Mouse (Mus musculus): ENCODE data around the gene Dusp13.

The Dusp13 gene

DNA sequence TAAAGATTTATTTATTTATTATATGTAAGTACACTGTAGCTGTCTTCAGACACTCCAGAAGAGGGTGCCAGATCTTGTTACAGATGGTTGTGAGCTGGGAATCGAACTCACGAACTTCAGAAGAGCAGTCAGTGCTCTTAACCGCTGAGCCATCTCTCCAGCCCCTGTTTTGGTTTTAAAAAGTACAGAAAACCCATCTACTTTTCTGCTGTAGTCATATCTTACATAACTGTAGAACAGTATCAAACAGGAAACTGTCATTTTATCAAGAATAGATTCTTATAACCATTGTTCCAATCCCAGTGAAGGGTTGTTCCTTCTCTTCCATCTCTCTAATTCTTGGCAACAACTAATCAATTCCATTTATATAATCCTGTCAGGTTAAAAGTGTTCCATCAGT is 12.8 kb upstream of the Dusp13 start:
- H3K27me3 ChIP-seq (ENCODE audit: control insufficient read depth, insufficient read depth, low read length, poor library complexity, severe bottlenecking) = no peaks in the 10 kb centered on the region
- no peak for DNase-seq (ENCODE audit: low read depth, low spot score)
- H3K36me3 ChIP-seq (ENCODE audit: control insufficient read depth, insufficient read depth, low read length, poor library complexity, severe bottlenecking) = no peaks in the 10 kb centered on the region

DNA sequence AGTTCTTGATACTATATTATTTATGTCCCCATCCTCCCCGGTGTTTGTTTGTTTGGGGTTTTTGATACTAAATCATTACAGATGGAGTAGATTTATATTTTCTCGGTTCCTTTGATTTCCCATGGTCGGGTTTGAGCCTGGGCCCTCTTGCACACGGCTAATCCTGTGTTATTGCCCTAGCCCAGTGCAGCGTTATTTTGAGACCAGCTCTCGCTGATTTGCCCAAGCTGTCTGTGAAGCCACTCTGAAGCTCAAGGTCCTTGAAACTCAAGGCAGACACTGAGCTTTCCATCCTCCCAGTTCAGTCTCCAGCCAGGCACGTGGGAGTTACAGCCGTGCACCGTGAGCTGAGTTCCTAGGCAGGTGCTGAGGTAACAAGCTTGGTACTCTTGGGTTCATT is 10.6 kb upstream of the Dusp13 start:
- no peaks in the 10 kb centered on the region for H3K36me3 ChIP-seq (ENCODE audit: control insufficient read depth, insufficient read depth, low read length, poor library complexity, severe bottlenecking)
- DNase-seq (ENCODE audit: low read depth, low spot score) = no peak
- no peaks in the 10 kb centered on the region for H3K27me3 ChIP-seq (ENCODE audit: control insufficient read depth, insufficient read depth, low read length, poor library complexity, severe bottlenecking)

DNA sequence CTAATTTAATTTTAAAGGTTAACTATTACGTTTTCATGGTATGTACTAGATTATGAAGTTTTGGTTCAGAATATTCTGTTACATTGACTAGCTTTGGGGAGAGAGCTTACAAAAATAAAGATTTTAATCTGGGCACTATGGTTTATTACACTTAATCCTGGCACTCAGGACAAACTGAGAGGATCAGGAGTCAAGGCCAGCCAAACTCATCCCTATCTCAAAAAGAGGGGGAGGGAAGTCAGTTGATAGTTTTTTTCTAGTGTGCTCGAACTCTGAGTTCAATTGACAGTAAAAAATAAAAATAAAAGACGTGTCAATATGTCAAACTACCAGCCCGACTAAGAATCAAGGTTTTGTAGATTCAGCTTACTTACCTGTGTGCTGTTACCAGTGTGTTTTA is 2.4 kb upstream of the Dusp13 start:
- no peaks in the 10 kb centered on the region for H3K36me3 ChIP-seq (ENCODE audit: control insufficient read depth, insufficient read depth, low read length, poor library complexity, severe bottlenecking)
- no peaks in the 10 kb centered on the region for H3K27me3 ChIP-seq (ENCODE audit: control insufficient read depth, insufficient read depth, low read length, poor library complexity, severe bottlenecking)
- no peak for DNase-seq (ENCODE audit: low read depth, low spot score)

DNA sequence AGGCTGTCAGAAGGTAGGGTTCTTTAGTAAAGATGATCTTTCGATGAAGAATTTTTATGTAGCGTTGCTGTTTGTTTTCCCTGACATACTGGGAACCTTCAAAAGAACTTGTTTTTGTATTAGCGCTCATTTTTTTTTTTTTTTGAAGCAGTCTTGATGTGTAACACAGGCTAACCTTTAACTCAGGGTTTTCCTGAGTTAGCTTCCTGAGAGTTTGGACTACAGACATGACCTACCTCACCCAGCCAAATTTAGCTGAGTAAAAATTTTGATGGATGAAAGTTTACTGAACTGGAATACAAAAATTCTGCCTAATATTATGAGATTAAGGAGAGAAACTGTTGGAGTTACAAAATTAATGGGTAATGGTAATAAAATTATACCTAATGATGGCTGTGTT is 1.4 kb upstream of the Dusp13 start:
- no peak for DNase-seq (ENCODE audit: low read depth, low spot score)
- Histone ChIP-seq H3K36me3 (ENCODE audit: control insufficient read depth, insufficient read depth, low read length, poor library complexity, severe bottlenecking) (no peaks in the 10 kb centered on the region), H3K27me3 (ENCODE audit: control insufficient read depth, insufficient read depth, low read length, poor library complexity, severe bottlenecking) (no peaks in the 10 kb centered on the region)

GRCm38 (mm10) chr14:21750008-21750880 is 737 bp downstream of the Dusp13 start, which contains the start of gene Samd8:
Samd8 (plus strand) TSS chr14:21750531.
- Histone ChIP-seq H3K36me3 (ENCODE audit: control insufficient read depth, insufficient read depth, low read length, poor library complexity, severe bottlenecking) (no peaks in the 10 kb centered on the region), H3K27me3 (ENCODE audit: control insufficient read depth, insufficient read depth, low read length, poor library complexity, severe bottlenecking) (no peaks in the 10 kb centered on the region)
- DNase-seq (ENCODE audit: low read depth, low spot score) = peak; percentile 91

- DNase-seq (ENCODE audit: low read depth, low spot score) = peak; percentile 48
- no peaks in the 10 kb centered on the region for H3K27me3 ChIP-seq (ENCODE audit: control insufficient read depth, insufficient read depth, low read length, poor library complexity, severe bottlenecking)
- no peaks in the 10 kb centered on the region for H3K36me3 ChIP-seq (ENCODE audit: control insufficient read depth, insufficient read depth, low read length, poor library complexity, severe bottlenecking)
Measured at GRCm38 (mm10) chr14:21748142-21748870, 2.7 kb downstream of the Dusp13 start.

- no peaks in the 10 kb centered on the region for H3K36me3 ChIP-seq (ENCODE audit: control insufficient read depth, insufficient read depth, low read length, poor library complexity, severe bottlenecking)
- DNase-seq (ENCODE audit: low read depth, low spot score) = no peak
Measured at GRCm38 (mm10) chr14:21747436-21748141, 3.4 kb downstream of the Dusp13 start.

GRCm38 (mm10) chr14:21746846-21747245 is 4.1 kb downstream of the Dusp13 start:
- Histone ChIP-seq H3K27me3 (ENCODE audit: control insufficient read depth, insufficient read depth, low read length, poor library complexity, severe bottlenecking) (no peaks in the 10 kb centered on the region), H3K36me3 (ENCODE audit: control insufficient read depth, insufficient read depth, low read length, poor library complexity, severe bottlenecking) (no peaks in the 10 kb centered on the region)
- no peak for DNase-seq (ENCODE audit: low read depth, low spot score)

More at GRCm38 (mm10) chr14:21747436-21748141, 3.4 kb downstream of the Dusp13 start:
- no peaks in the 10 kb centered on the region for H3K27me3 ChIP-seq (ENCODE audit: control insufficient read depth, insufficient read depth, low read length, poor library complexity, severe bottlenecking)

DNA sequence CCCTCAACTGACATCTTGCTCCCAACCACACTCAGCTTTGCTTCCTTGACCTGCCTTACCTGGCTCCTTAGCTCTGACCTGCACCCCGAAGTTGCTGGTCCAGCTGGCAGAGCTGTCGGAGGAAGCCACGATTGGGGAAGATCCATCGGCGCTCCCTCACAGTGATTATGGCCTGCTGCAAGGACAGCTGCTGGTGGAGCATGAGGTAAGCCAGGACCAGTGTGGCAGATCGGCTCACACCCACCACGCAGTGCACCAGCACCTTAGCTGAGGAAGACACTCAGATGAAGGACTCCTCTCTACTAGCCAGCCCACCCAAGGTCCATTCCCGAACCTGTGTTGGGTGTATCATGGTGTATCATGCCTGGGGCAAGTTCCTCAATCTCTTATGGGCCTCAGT is 4.7 kb downstream of the Dusp13 start:
- no peaks in the 10 kb centered on the region for H3K36me3 ChIP-seq (ENCODE audit: control insufficient read depth, insufficient read depth, low read length, poor library complexity, severe bottlenecking)
- H3K27me3 ChIP-seq (ENCODE audit: control insufficient read depth, insufficient read depth, low read length, poor library complexity, severe bottlenecking) = no peaks in the 10 kb centered on the region
- no peak for DNase-seq (ENCODE audit: low read depth, low spot score)

- no peak for DNase-seq (ENCODE audit: low read depth, low spot score)
- Histone ChIP-seq H3K36me3 (ENCODE audit: control insufficient read depth, insufficient read depth, low read length, poor library complexity, severe bottlenecking) (no peaks in the 10 kb centered on the region), H3K27me3 (ENCODE audit: control insufficient read depth, insufficient read depth, low read length, poor library complexity, severe bottlenecking) (no peaks in the 10 kb centered on the region)
Measured at GRCm38 (mm10) chr14:21745149-21745548, 5.8 kb downstream of the Dusp13 start.

- H3K36me3 ChIP-seq (ENCODE audit: control insufficient read depth, insufficient read depth, low read length, poor library complexity, severe bottlenecking) = no peaks in the 10 kb centered on the region
- no peaks in the 10 kb centered on the region for H3K27me3 ChIP-seq (ENCODE audit: control insufficient read depth, insufficient read depth, low read length, poor library complexity, severe bottlenecking)
- no peak for DNase-seq (ENCODE audit: low read depth, low spot score)
Measured at GRCm38 (mm10) chr14:21744169-21744568, 6.8 kb downstream of the Dusp13 start.

DNA sequence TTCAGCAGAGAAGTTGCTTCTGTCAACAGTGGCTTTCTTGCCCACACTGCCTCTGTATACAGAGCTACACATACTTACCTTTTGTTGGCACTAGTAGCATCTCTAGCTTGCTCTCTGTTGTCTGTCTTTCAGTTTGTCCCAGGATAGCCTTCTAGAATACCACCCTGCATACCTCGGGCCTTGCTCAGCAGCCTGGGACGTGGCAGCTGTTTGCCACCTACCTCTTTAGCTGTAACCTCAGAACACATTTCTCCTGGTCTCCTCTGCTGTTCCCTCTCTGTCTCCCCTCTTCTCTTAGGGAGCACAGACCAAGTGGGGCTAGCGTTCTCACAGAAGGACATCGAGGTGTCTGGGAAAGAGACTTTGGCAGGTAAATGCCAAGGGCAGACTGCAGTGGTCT is 8.5 kb downstream of the Dusp13 start:
- no peak for DNase-seq (ENCODE audit: low read depth, low spot score)
- no peaks in the 10 kb centered on the region for H3K36me3 ChIP-seq (ENCODE audit: control insufficient read depth, insufficient read depth, low read length, poor library complexity, severe bottlenecking)
- no peaks in the 10 kb centered on the region for H3K27me3 ChIP-seq (ENCODE audit: control insufficient read depth, insufficient read depth, low read length, poor library complexity, severe bottlenecking)

DNA sequence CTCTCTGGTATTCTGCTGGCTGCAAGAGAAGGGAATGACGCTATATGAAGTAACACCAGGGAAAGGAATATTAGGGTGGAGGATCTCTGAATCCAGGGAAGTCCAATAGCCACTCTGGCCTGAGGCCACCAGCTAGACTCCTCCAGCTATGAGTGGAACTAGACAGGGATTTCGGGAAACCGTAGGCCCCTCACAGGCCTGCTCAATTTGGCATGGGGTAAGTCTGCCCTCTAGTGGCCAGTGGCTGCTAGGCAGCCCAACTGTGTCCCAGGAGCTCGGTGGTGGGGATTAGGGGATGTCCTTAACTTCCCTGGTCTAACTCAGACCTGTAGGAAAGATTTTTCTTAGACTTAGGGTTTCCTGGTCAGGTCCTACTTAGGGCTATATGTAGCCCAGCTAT is 9.2 kb downstream of the Dusp13 start:
- Histone ChIP-seq H3K36me3 (ENCODE audit: control insufficient read depth, insufficient read depth, low read length, poor library complexity, severe bottlenecking) (no peaks in the 10 kb centered on the region), H3K27me3 (ENCODE audit: control insufficient read depth, insufficient read depth, low read length, poor library complexity, severe bottlenecking) (no peaks in the 10 kb centered on the region)
- peak; percentile 78 for DNase-seq (ENCODE audit: low read depth, low spot score)

GRCm38 (mm10) chr14:21741314-21741713 is 9.7 kb downstream of the Dusp13 start:
- no peaks in the 10 kb centered on the region for H3K27me3 ChIP-seq (ENCODE audit: control insufficient read depth, insufficient read depth, low read length, poor library complexity, severe bottlenecking)
- H3K36me3 ChIP-seq (ENCODE audit: control insufficient read depth, insufficient read depth, low read length, poor library complexity, severe bottlenecking) = no peaks in the 10 kb centered on the region
- no peak for DNase-seq (ENCODE audit: low read depth, low spot score)

GRCm38 (mm10) chr14:21740345-21740744 is 10.6 kb downstream of the Dusp13 start:
- DNase-seq (ENCODE audit: low read depth, low spot score) = no peak
- H3K27me3 ChIP-seq (ENCODE audit: control insufficient read depth, insufficient read depth, low read length, poor library complexity, severe bottlenecking) = no peaks in the 10 kb centered on the region
- no peaks in the 10 kb centered on the region for H3K36me3 ChIP-seq (ENCODE audit: control insufficient read depth, insufficient read depth, low read length, poor library complexity, severe bottlenecking)
